Mouse (Mus musculus) intestine, embryonic 14.5 days (tissue): ENCODE results near the gene Galnt6. TPM values are rescaled to one million over a fixed set of nuclear protein-coding genes. Genes with fewer than 3 reads are reported as not detected.

Experiments used
- ATAC-seq: fragments of 200-750 bp; cut with Nextera tagmentation; replicated peaks from 2 replicates; pipeline ENCODE4 v1.8.0; 2017; ENCODE audit warnings: low read depth, moderate number of reproducible peaks, moderate TSS enrichment, moderate library complexity; ENCODE audit not compliant: low FRiP score, low TSS enrichment
- DNase-seq: peaks from one replicate; pipeline ENCODE4 v3.0.0-alpha.2; 2018; ENCODE audit warnings: low spot score
- H3K27ac ChIP-seq: fragments of 300-500 bp; sonication (generic); 2 replicates; pipeline ENCODE4 v1.5.1; 2014; ENCODE audit warnings: low read depth, mild to moderate bottlenecking, control low read depth
- H3K27me3 ChIP-seq: fragments of 300-500 bp; sonication (generic); replicated peaks from 2 replicates; pipeline ENCODE4 v1.6.1; 2014; ENCODE audit warnings: low read length, control low read depth; ENCODE audit not compliant: control insufficient read depth, insufficient read depth
- H3K36me3 ChIP-seq: fragments of 300-500 bp; sonication (generic); 2 replicates; pipeline ENCODE4 v1.6.1; 2014; ENCODE audit warnings: low read length, control low read depth; ENCODE audit not compliant: control insufficient read depth, insufficient read depth
- H3K4me1 ChIP-seq: fragments of 300-500 bp; sonication (generic); replicated peaks from 2 replicates; pipeline ENCODE4 v1.6.1; 2014; ENCODE audit warnings: low read length, control low read depth, mixed read lengths; ENCODE audit not compliant: control insufficient read depth, insufficient read depth
- H3K4me2 ChIP-seq: fragments of 300-500 bp; sonication (generic); 2 replicates; pipeline ENCODE4 v1.6.1; 2014; ENCODE audit warnings: low read length
- H3K4me3 ChIP-seq: fragments of 300-500 bp; sonication (generic); 2 replicates; pipeline ENCODE4 v1.5.1; 2014; ENCODE audit warnings: low read depth, low read length, control low read depth, mixed read lengths
- H3K9ac ChIP-seq: fragments of 300-500 bp; sonication (generic); 2 replicates; pipeline ENCODE4 v1.6.1; 2014; ENCODE audit warnings: mild to moderate bottlenecking, low read length
- H3K9me3 ChIP-seq: fragments of 300-500 bp; sonication (generic); 2 replicates; pipeline ENCODE4 v1.6.1; 2016; ENCODE audit warnings: low read length, control low read depth; ENCODE audit not compliant: control insufficient read depth
- WGBS: fragments of 180-500 bp; shearing (Covaris S2); extraction: QIAGEN DNeasy Blood & Tissue Kit; methylation state at CpG from one replicate; pipeline ENCODE4 v1.1.7; 2014; 5-methylcytosine and 5-hydroxymethylcytosine counted together
- microRNA-seq: library from miRNA; unstranded; fragments of <30 nt; microRNA quantifications from one replicate; pipeline ENCODE4, GENCODE M21; 2016
- polyA plus RNA-seq: library from polyadenylated mRNA; unstranded; fragments of >200 nt; fragmentation: Nextera tagmentation; extraction: Ambion mirVana; gene quantifications from 2 replicates; pipeline ENCODE4 v1.2.1, GENCODE M21; 2014

Gene Galnt6
- polyA plus RNA-seq, 1 experiment from 2014 or later = 1.4 TPM

GRCm38 (mm10) chr15:100660306-100660705 is 68.9 kb downstream of the Galnt6 start:
- Histone ChIP-seq H3K9me3 (no peaks in the 10 kb centered on the region), H3K27me3 (no peaks in the 10 kb centered on the region), H3K4me2 (no peak overlapping the region), H3K36me3 (no peaks in the 10 kb centered on the region), H3K4me1 (no peaks in the 10 kb centered on the region), H3K4me3 (no peak overlapping the region), H3K9ac (no peak overlapping the region), H3K27ac (no peak overlapping the region)
- DNase-seq = no peak
- no peak for ATAC-seq
- 82% methylated on average over 9 of the region's 9 CpGs for WGBS

GRCm38 (mm10) chr15:100655201-100655600 is 74.0 kb downstream of the Galnt6 start:
- no peaks in the 10 kb centered on the region for H3K9me3 ChIP-seq
- no peak overlapping the region for H3K27ac ChIP-seq
- no peak overlapping the region for H3K4me2 ChIP-seq
- no peak for DNase-seq
- 83% methylated on average over 5 of the region's 5 CpGs for WGBS
- no peaks in the 10 kb centered on the region for H3K27me3 ChIP-seq
- H3K9ac ChIP-seq = no peak overlapping the region
- no peaks in the 10 kb centered on the region for H3K4me1 ChIP-seq
- H3K36me3 ChIP-seq = no peaks in the 10 kb centered on the region
- ATAC-seq = no peak
- H3K4me3 ChIP-seq = no peak overlapping the region

GRCm38 (mm10) chr15:100654271-100654670 is 74.9 kb downstream of the Galnt6 start:
- H3K4me2 ChIP-seq = no peak overlapping the region
- ATAC-seq (no peak), DNase-seq (no peak)
- no peak overlapping the region for H3K9ac ChIP-seq
- 74% methylated on average over 1 of the region's 1 CpGs for WGBS
- H3K9me3 ChIP-seq = no peaks in the 10 kb centered on the region
- no peak overlapping the region for H3K4me3 ChIP-seq
- no peaks in the 10 kb centered on the region for H3K36me3 ChIP-seq
- H3K4me1 ChIP-seq = no peaks in the 10 kb centered on the region
- no peak overlapping the region for H3K27ac ChIP-seq
- H3K27me3 ChIP-seq = no peaks in the 10 kb centered on the region

- Histone ChIP-seq H3K4me2 (no peak overlapping the region), H3K9ac (no peak overlapping the region), H3K27ac (peak overlapping the region; percentile 11; the same call in 1 of the 2 replicates), H3K27me3 (no peaks in the 10 kb centered on the region), H3K4me3 (no peak overlapping the region), H3K36me3 (no peaks in the 10 kb centered on the region), H3K9me3 (no peaks in the 10 kb centered on the region), H3K4me1 (no peaks in the 10 kb centered on the region)
- DNase-seq (peak; percentile 79), ATAC-seq (peak; percentile 83)
- 68% methylated on average over 9 of the region's 9 CpGs for WGBS
Observed at GRCm38 (mm10) chr15:100651610-100652009, 77.6 kb downstream of the Galnt6 start.

- H3K9me3 ChIP-seq = no peaks in the 10 kb centered on the region
- WGBS = 83% methylated on average over 10 of the region's 10 CpGs
- no peak overlapping the region for H3K4me2 ChIP-seq
- H3K27ac ChIP-seq = no peak overlapping the region
- no peak overlapping the region for H3K9ac ChIP-seq
- no peak for ATAC-seq
- no peaks in the 10 kb centered on the region for H3K36me3 ChIP-seq
- H3K27me3 ChIP-seq = no peaks in the 10 kb centered on the region
- no peaks in the 10 kb centered on the region for H3K4me1 ChIP-seq
- H3K4me3 ChIP-seq = no peak overlapping the region
- DNase-seq = no peak
Observed at GRCm38 (mm10) chr15:100650111-100650510, 79.1 kb downstream of the Galnt6 start.

- ATAC-seq (no peak), DNase-seq (no peak)
- WGBS = 71% methylated on average over 6 of the region's 6 CpGs
- no peaks in the 10 kb centered on the region for H3K9me3 ChIP-seq
- no peaks in the 10 kb centered on the region for H3K4me1 ChIP-seq
- H3K9ac ChIP-seq = no peak overlapping the region
- H3K4me3 ChIP-seq = no peak overlapping the region
- H3K27me3 ChIP-seq = no peaks in the 10 kb centered on the region
- H3K36me3 ChIP-seq = no peaks in the 10 kb centered on the region
- no peak overlapping the region for H3K4me2 ChIP-seq
- H3K27ac ChIP-seq = no peak overlapping the region
Observed at GRCm38 (mm10) chr15:100646161-100646560, 83.0 kb downstream of the Galnt6 start.

- ATAC-seq (no peak), DNase-seq (no peak)
- WGBS = 91% methylated on average over 7 of the region's 7 CpGs
- Histone ChIP-seq H3K36me3 (no peaks in the 10 kb centered on the region), H3K9ac (no peak overlapping the region), H3K4me3 (no peak overlapping the region), H3K4me1 (peaks cover 4% of the 10 kb centered on the region; the same call in 1 of the 2 replicates), H3K4me2 (no peak overlapping the region), H3K27me3 (peaks cover 9% of the 10 kb centered on the region), H3K27ac (no peak overlapping the region), H3K9me3 (no peaks in the 10 kb centered on the region)
Observed at GRCm38 (mm10) chr15:100642451-100642850, 86.7 kb downstream of the Galnt6 start.

Small RNA genes within 50 kb of the gene (microRNA-seq; reads per million reads assigned to microRNA genes)
- gene Mir6961 = not detected

Other genes starting within 250 kb of the Galnt6 start
- 11.3 and 13.5 TPM in 2 replicates for gene Csrnp2, start 233.9 kb downstream of the Galnt6 start, polyA plus RNA-seq
- gene Tfcp2, start 177.4 kb downstream of the Galnt6 start, polyA plus RNA-seq = 20.0 and 23.7 TPM in 2 replicates
- 6.9 and 7.6 TPM in 2 replicates for gene Pou6f1, start 129.4 kb downstream of the Galnt6 start, polyA plus RNA-seq
- 269 and 284 TPM in 2 replicates for gene Dazap2, start 114.0 kb downstream of the Galnt6 start, polyA plus RNA-seq
- gene Smagp, start 92.4 kb downstream of the Galnt6 start, polyA plus RNA-seq = 31.1 and 36.2 TPM in 2 replicates
- gene Bin2, start 59.8 kb downstream of the Galnt6 start, polyA plus RNA-seq = 5.7 and 6.4 TPM in 2 replicates
- 11.9 and 49.9 TPM in 2 replicates for gene Cela1, start 41.5 kb downstream of the Galnt6 start, polyA plus RNA-seq
- 5.4 and 6.4 TPM in 2 replicates for gene Slc4a8, start 32.4 kb upstream of the Galnt6 start, polyA plus RNA-seq
- 4.0 and 5.5 TPM in 2 replicates for gene Scn8a, start 140.5 kb upstream of the Galnt6 start, polyA plus RNA-seq